Mouse (Mus musculus) CH12.LX (cell line): Measurements from ENCODE around the gene Csad. TPM values are rescaled to one million over a fixed set of nuclear protein-coding genes. Genes with fewer than 3 reads are reported as not detected.

ENCODE experiments used
- DNase-seq: peaks from one replicate; pipeline ENCODE4 v3.0.0-alpha.2; 2013; ENCODE audit errors: extremely low read depth
- H3K27ac ChIP-seq: 2 replicates; pipeline ENCODE4 v1.5.1; 2012; ENCODE audit warnings: low read depth, mild to moderate bottlenecking, control low read depth, moderate library complexity; ENCODE audit not compliant: insufficient read depth
- H3K27me3 ChIP-seq: replicated peaks from 2 replicates; pipeline ENCODE3; 2012; ENCODE audit warnings: inconsistent platforms
- H3K36me3 ChIP-seq, 2 experiments: replicated peaks in 1 of 2; 2 replicates each; pipeline versions ENCODE3 to v1.6.1; 2012; ENCODE audit warnings: inconsistent platforms in 1 of 2, low read length in 1 of 2, mild to moderate bottlenecking in 1 of 2, mixed read lengths in 1 of 2, moderate library complexity in 1 of 2; ENCODE audit not compliant: control insufficient read depth in 1 of 2, insufficient read depth in 1 of 2
- H3K4me1 ChIP-seq, 2 experiments: 2 replicates each; pipeline ENCODE4 v1.6.1; 2012; ENCODE audit warnings: inconsistent platforms in 1 of 2, moderate library complexity in 1 of 2; ENCODE audit not compliant: insufficient read depth in 2 of 2, control insufficient read depth in 1 of 2
- H3K4me2 ChIP-seq: 2 replicates; pipeline ENCODE4 v1.6.1; 2012; ENCODE audit warnings: low read depth, mild to moderate bottlenecking, control low read depth; ENCODE audit not compliant: poor library complexity, insufficient read depth, severe bottlenecking
- H3K4me3 ChIP-seq, 3 experiments: fragments of 150-350 bp in 1 of 3; sonication (generic) in 1 of 3; replicated peaks in 1 of 3; 2 replicates each; pipeline versions ENCODE3 to v1.5.1; 2011 to 2012; ENCODE audit warnings: low read depth in 2 of 3, low read length in 2 of 3, mild to moderate bottlenecking in 2 of 3, moderate library complexity in 2 of 3, control low read depth in 1 of 3, improper control_type of control experiment in 1 of 3, inconsistent platforms in 1 of 3, mixed read lengths in 1 of 3; ENCODE audit not compliant: poor library complexity in 1 of 3
- H3K79me2 ChIP-seq: replicated peaks from 2 replicates; pipeline ENCODE4 v1.6.1; 2012; ENCODE audit warnings: mild to moderate bottlenecking, moderate library complexity; ENCODE audit not compliant: control insufficient read depth, poor library complexity, insufficient read depth, severe bottlenecking; ENCODE audit errors: extremely low read depth
- H3K9ac ChIP-seq: 2 replicates; pipeline ENCODE4 v1.6.1; 2012; ENCODE audit warnings: low read depth, mild to moderate bottlenecking, control low read depth, moderate library complexity; ENCODE audit not compliant: insufficient read depth
- H3K9me3 ChIP-seq: replicated peaks from 2 replicates; pipeline ENCODE3; 2012; ENCODE audit warnings: low read length, inconsistent platforms, mixed read lengths
- BHLHE40 ChIP-seq: IDR thresholded peaks from 2 replicates; pipeline ENCODE4 v1.6.1; 2011; ENCODE audit warnings: mild to moderate bottlenecking, low read depth, low read length, improper control_type of control experiment
- CHD1 ChIP-seq: IDR thresholded peaks from 2 replicates; pipeline ENCODE4 v1.6.1; 2012; ENCODE audit warnings: low read depth, low read length, improper control_type of control experiment, inconsistent platforms
- CHD2 ChIP-seq: IDR thresholded peaks from 2 replicates; pipeline ENCODE4 v1.6.1; 2011; ENCODE audit warnings: low read length, improper control_type of control experiment
- CTCF ChIP-seq, 2 experiments: IDR thresholded peaks in 1 of 2; conservative IDR thresholded peaks in 1 of 2; 2 replicates each; pipeline ENCODE4 v1.5.1; 2011 to 2012; ENCODE audit warnings: low read depth in 2 of 2, low read length in 2 of 2, improper control_type of control experiment in 1 of 2, inconsistent platforms in 1 of 2, mild to moderate bottlenecking in 1 of 2, moderate library complexity in 1 of 2
- E2F4 ChIP-seq: IDR thresholded peaks from 2 replicates; pipeline ENCODE4 v1.6.1; 2011; ENCODE audit warnings: low read depth, low read length, improper control_type of control experiment; ENCODE audit not compliant: insufficient replicate concordance
- ELF1 ChIP-seq: IDR thresholded peaks from 2 replicates; pipeline ENCODE4 v1.6.1; 2014; ENCODE audit warnings: low read depth, mild to moderate bottlenecking, inconsistent platforms, low read length, improper control_type of control experiment
- EP300 ChIP-seq: IDR thresholded peaks from 2 replicates; pipeline ENCODE4 v1.6.1; 2011; ENCODE audit warnings: low read length, improper control_type of control experiment
- ETS1 ChIP-seq: conservative IDR thresholded peaks from 2 replicates; pipeline ENCODE4 v1.6.1; 2012; ENCODE audit warnings: low read depth, mild to moderate bottlenecking, inconsistent platforms, low read length, improper control_type of control experiment, moderate library complexity
- GABPA ChIP-seq: IDR thresholded peaks from 2 replicates; pipeline ENCODE4 v1.6.1; 2012; ENCODE audit warnings: low read depth, low read length, improper control_type of control experiment, inconsistent platforms; ENCODE audit not compliant: insufficient replicate concordance
- HCFC1 ChIP-seq: IDR thresholded peaks from 2 replicates; pipeline ENCODE4 v1.6.1; 2012; ENCODE audit warnings: low read depth, mild to moderate bottlenecking, inconsistent platforms, low read length, improper control_type of control experiment
- IRF4 ChIP-seq: IDR thresholded peaks from 2 replicates; pipeline ENCODE4 v1.6.1; 2014; ENCODE audit warnings: low read depth, mild to moderate bottlenecking, inconsistent platforms, low read length, improper control_type of control experiment
- JUN ChIP-seq: IDR thresholded peaks from 2 replicates; pipeline ENCODE4 v1.6.1; 2011; ENCODE audit warnings: low read depth, mild to moderate bottlenecking, low read length, improper control_type of control experiment, moderate library complexity; ENCODE audit not compliant: insufficient read depth
- JUND ChIP-seq: conservative IDR thresholded peaks from 2 replicates; pipeline ENCODE4 v1.6.1; 2011; ENCODE audit warnings: low read depth, low read length, improper control_type of control experiment
- KAT2A ChIP-seq: IDR thresholded peaks from 2 replicates; pipeline ENCODE4 v1.6.1; 2012; ENCODE audit warnings: low read length, improper control_type of control experiment, inconsistent platforms; ENCODE audit not compliant: insufficient replicate concordance
- MAFK ChIP-seq: IDR thresholded peaks from 2 replicates; pipeline ENCODE4 v1.6.1; 2011; ENCODE audit warnings: low read length, improper control_type of control experiment; ENCODE audit not compliant: insufficient replicate concordance
- MAX ChIP-seq: IDR thresholded peaks from 2 replicates; pipeline ENCODE4 v1.6.1; 2011; ENCODE audit warnings: low read length, improper control_type of control experiment
- MAZ ChIP-seq: IDR thresholded peaks from 2 replicates; pipeline ENCODE4 v1.6.1; 2012; ENCODE audit warnings: low read depth, mild to moderate bottlenecking, inconsistent platforms, low read length, improper control_type of control experiment, moderate library complexity
- MEF2A ChIP-seq: IDR thresholded peaks from 2 replicates; pipeline ENCODE4 v1.6.1; 2014; ENCODE audit warnings: low read depth, mild to moderate bottlenecking, inconsistent platforms, low read length, improper control_type of control experiment, borderline replicate concordance
- MXI1 ChIP-seq: IDR thresholded peaks from 2 replicates; pipeline ENCODE4 v1.6.1; 2011; ENCODE audit warnings: mild to moderate bottlenecking, low read depth, low read length, improper control_type of control experiment
- MYC ChIP-seq: IDR thresholded peaks from 2 replicates; pipeline ENCODE4 v1.6.1; 2011; ENCODE audit warnings: low read depth, mild to moderate bottlenecking, improper control_type of control experiment, low read length
- NELFE ChIP-seq: IDR thresholded peaks from 2 replicates; pipeline ENCODE4 v1.6.1; 2011; ENCODE audit warnings: low read depth, low read length, improper control_type of control experiment
- NRF1 ChIP-seq: IDR thresholded peaks from 2 replicates; pipeline ENCODE4 v1.6.1; 2014; ENCODE audit warnings: low read depth, mild to moderate bottlenecking, inconsistent platforms, low read length, improper control_type of control experiment, moderate library complexity
- PAX5 ChIP-seq: IDR thresholded peaks from 2 replicates; pipeline ENCODE4 v1.6.1; 2012; ENCODE audit warnings: low read length, inconsistent platforms, mixed read lengths
- POLR2A ChIP-seq: IDR thresholded peaks from 2 replicates; pipeline ENCODE4 v1.6.1; 2011; ENCODE audit warnings: low read depth, mild to moderate bottlenecking, improper control_type of control experiment, low read length
- POLR2AphosphoS2 ChIP-seq: IDR thresholded peaks from 2 replicates; pipeline ENCODE4 v1.6.1; 2011; ENCODE audit warnings: low read depth, low read length, improper control_type of control experiment
- RAD21 ChIP-seq: IDR thresholded peaks from 2 replicates; pipeline ENCODE4 v1.6.1; 2011; ENCODE audit warnings: low read depth, mild to moderate bottlenecking, low read length, improper control_type of control experiment, moderate library complexity
- RCOR1 ChIP-seq: conservative IDR thresholded peaks from 2 replicates; pipeline ENCODE4 v1.6.1; 2012; ENCODE audit warnings: low read depth, mild to moderate bottlenecking, inconsistent platforms, low read length, improper control_type of control experiment
- SIN3A ChIP-seq: IDR thresholded peaks from 2 replicates; pipeline ENCODE4 v1.6.1; 2012; ENCODE audit warnings: low read length, improper control_type of control experiment, inconsistent platforms
- SMC3 ChIP-seq: IDR thresholded peaks from 2 replicates; pipeline ENCODE4 v1.6.1; 2011; ENCODE audit warnings: low read depth, low read length, improper control_type of control experiment
- TBP ChIP-seq: conservative IDR thresholded peaks from 2 replicates; pipeline ENCODE4 v1.6.1; 2011; ENCODE audit warnings: low read depth, low read length, improper control_type of control experiment
- TCF12 ChIP-seq: IDR thresholded peaks from 2 replicates; pipeline ENCODE4 v1.6.1; 2014; ENCODE audit warnings: low read depth, mild to moderate bottlenecking, inconsistent platforms, low read length, improper control_type of control experiment
- UBTF ChIP-seq: IDR thresholded peaks from 2 replicates; pipeline ENCODE4 v1.6.1; 2012; ENCODE audit warnings: low read depth, mild to moderate bottlenecking, inconsistent platforms, low read length, improper control_type of control experiment, moderate library complexity
- USF1 ChIP-seq: IDR thresholded peaks from 2 replicates; pipeline ENCODE4 v1.6.1; 2014; ENCODE audit warnings: low read depth, mild to moderate bottlenecking, inconsistent platforms, low read length, improper control_type of control experiment
- USF2 ChIP-seq: conservative IDR thresholded peaks from 2 replicates; pipeline ENCODE4 v1.6.1; 2011; ENCODE audit warnings: low read depth, low read length, improper control_type of control experiment
- ZC3H11A ChIP-seq: IDR thresholded peaks from 2 replicates; pipeline ENCODE4 v1.6.1; 2012; ENCODE audit warnings: low read depth, mild to moderate bottlenecking, inconsistent platforms, low read length, improper control_type of control experiment
- ZKSCAN1 ChIP-seq: IDR thresholded peaks from 2 replicates; pipeline ENCODE4 v1.6.1; 2012; ENCODE audit warnings: low read depth, inconsistent platforms, low read length, improper control_type of control experiment, borderline replicate concordance
- ZMIZ1 ChIP-seq: IDR thresholded peaks from 2 replicates; pipeline ENCODE4 v1.6.1; 2012; ENCODE audit warnings: low read depth, mild to moderate bottlenecking, inconsistent platforms, low read length, improper control_type of control experiment
- ZNF384 ChIP-seq: IDR thresholded peaks from 2 replicates; pipeline ENCODE4 v1.6.1; 2012; ENCODE audit warnings: low read depth, low read length, improper control_type of control experiment, inconsistent platforms
- dilution Hi-C: fragments of 300-500 bp; cut with MboI; formaldehyde crosslinking; loops from 2 replicates; pipeline ENCODE4 v1.14.3; 2020; ENCODE audit warnings: low sequenced_read_pairs; ENCODE audit not compliant: extremely low pct_unique_long_range_greater_than_20kb, extremely low pct_ligation_motif_present
- in situ Hi-C: fragments of 300-500 bp; cut with MboI; formaldehyde crosslinking; loops from 3 replicates; pipeline ENCODE4 v1.14.3; 2019; ENCODE audit warnings: low sequenced_read_pairs, low pct_ligation_motif_present, low pct_unique_long_range_greater_than_20kb, mixed read lengths
- polyA plus RNA-seq: library from polyadenylated mRNA; unstranded; fragments of >175 nt; gene quantifications from 2 replicates; pipeline ENCODE4 v1.2.1, GENCODE M21; 2012; ENCODE audit warnings: low read depth; ENCODE audit not compliant: insufficient read length
- total RNA-seq, 2 experiments: library from RNA; depleted of rRNA; stranded (reverse); fragments of 300-350 nt in 1 of 2; fragments of >200 nt in 1 of 2; gene quantifications; 2 replicates each; pipeline ENCODE4 v1.2.3; 2012 to 2014

Gene Csad
- total and polyA plus RNA-seq, 3 experiments, result 3.7 to 4.7 (median 3.8) TPM

- DNase-seq, result peak; percentile 45
- H3K27me3 ChIP-seq, result peaks cover 15% of the 10 kb centered on the region
- dilution Hi-C loops (no loop called here), in situ Hi-C loops (loop anchor here (5.0 kb wide), 2 partner anchors 49 to 79 kb away; no protein-coding TSS in a partner anchor)
- H3K27ac ChIP-seq, result no peak overlapping the region
- H3K9ac ChIP-seq, result no peak overlapping the region
- H3K4me3 ChIP-seq, result no peak overlapping the region
- H3K4me2 ChIP-seq, result no peak overlapping the region
- no peaks in the 10 kb centered on the region for H3K9me3 ChIP-seq
- H3K36me3 ChIP-seq, result no peaks in the 10 kb centered on the region
- TF ChIP-seq UBTF (no peak), USF2 (no peak), CHD1 (no peak), RAD21 (no peak), MAZ (no peak; the same call in 1 of the 2 replicates), GABPA (no peak), HCFC1 (no peak), ZKSCAN1 (no peak), USF1 (no peak), CTCF (conservative IDR thresholded peaks at IDR 0.05 in 1 of 2, IDR thresholded peaks at IDR 0.05 in 1 of 2; ENCODE audit: low read depth in 2 of 2, low read length in 2 of 2) (no peak), POLR2AphosphoS2 (no peak), EP300 (peak; percentile 78), ZNF384 (no peak), JUND (no peak), TCF12 (no peak), CHD2 (no peak), SIN3A (peak; percentile 58; the same call in 1 of the 2 replicates), MYC (no peak), ZMIZ1 (no peak), PAX5 (no peak), POLR2A (no peak), E2F4 (no peak), RCOR1 (no peak), MAFK (no peak), KAT2A (no peak), MEF2A (no peak), ZC3H11A (no peak), TBP (no peak), IRF4 (peak; percentile 73), ETS1 (0 out of 2 replicates have a peak, but pooled peaks have one; percentile 5), SMC3 (no peak), JUN (no peak), MXI1 (no peak), BHLHE40 (peak; percentile 43; the same call in 1 of the 2 replicates), MAX (no peak), NELFE (0 out of 2 replicates have a peak, but pooled peaks have one; percentile 12), ELF1 (no peak), NRF1 (no peak)
- peaks cover 17 to 42% of the 10 kb centered on the region in 2 experiments for H3K4me1 ChIP-seq
- no peaks in the 10 kb centered on the region for H3K79me2 ChIP-seq
Observed at GRCm38 (mm10) chr15:102238543-102239259, 34.2 kb upstream of the Csad start.
